Mouse (Mus musculus) limb, embryonic 12.5 days (tissue): ENCODE measurements around the gene Teddm1b. TPM values are rescaled to one million over a fixed set of nuclear protein-coding genes. Genes with fewer than 3 reads are reported as not detected.
"Not testable (repeated sequence)": the region's sequence is repeated elsewhere in the genome, so short reads cannot be mapped to it uniquely, and the experiment has no call there.

ENCODE experiments used
- ATAC-seq: fragments of 200-750 bp; cut with Nextera tagmentation; 2 replicates; pipeline ENCODE4 v1.8.0; 2017; ENCODE audit warnings: low read depth, moderate TSS enrichment; ENCODE audit not compliant: insufficient number of reproducible peaks, insufficient read depth, low FRiP score, low TSS enrichment
- H3K27ac ChIP-seq: fragments of 300-500 bp; sonication (generic); 2 replicates; pipeline ENCODE4 v1.5.1; 2016; ENCODE audit warnings: mild to moderate bottlenecking, moderate library complexity
- H3K27me3 ChIP-seq: fragments of 300-500 bp; sonication (generic); 2 replicates; pipeline ENCODE4 v1.6.1; 2016; ENCODE audit warnings: mild to moderate bottlenecking, moderate library complexity
- H3K36me3 ChIP-seq: fragments of 300-500 bp; sonication (generic); 2 replicates; pipeline ENCODE4 v1.6.1; 2016; ENCODE audit warnings: mild to moderate bottlenecking, moderate library complexity
- H3K4me1 ChIP-seq: fragments of 300-500 bp; sonication (generic); replicated peaks from 2 replicates; pipeline ENCODE4 v1.6.1; 2016
- H3K4me2 ChIP-seq: fragments of 300-500 bp; sonication (generic); 2 replicates; pipeline ENCODE4 v1.6.1; 2016; ENCODE audit warnings: mild to moderate bottlenecking, moderate library complexity
- H3K4me3 ChIP-seq: fragments of 300-500 bp; sonication (generic); replicated peaks from 2 replicates; pipeline ENCODE4 v1.5.1; 2016; ENCODE audit warnings: mild to moderate bottlenecking
- H3K9ac ChIP-seq: fragments of 300-500 bp; sonication (generic); replicated peaks from 2 replicates; pipeline ENCODE4 v1.6.1; 2016; ENCODE audit warnings: mild to moderate bottlenecking, moderate library complexity
- H3K9me3 ChIP-seq: fragments of 300-500 bp; sonication (generic); 2 replicates; pipeline ENCODE4 v1.6.1; 2016; ENCODE audit warnings: mild to moderate bottlenecking, moderate library complexity
- WGBS: fragments of 180-500 bp; shearing (Covaris S2); methylation state at CpG from one replicate; pipeline ENCODE4 v1.1.7; 2016; 5-methylcytosine and 5-hydroxymethylcytosine counted together
- polyA plus RNA-seq: library from polyadenylated mRNA; unstranded; fragments of >200 nt; fragmentation: Nextera tagmentation; extraction: Ambion mirVana; gene quantifications from 2 replicates; pipeline ENCODE4 v1.2.1, GENCODE M21; 2016

The Teddm1b gene
- 0.44 and 0.47 TPM in 2 replicates for polyA plus RNA-seq

DNA sequence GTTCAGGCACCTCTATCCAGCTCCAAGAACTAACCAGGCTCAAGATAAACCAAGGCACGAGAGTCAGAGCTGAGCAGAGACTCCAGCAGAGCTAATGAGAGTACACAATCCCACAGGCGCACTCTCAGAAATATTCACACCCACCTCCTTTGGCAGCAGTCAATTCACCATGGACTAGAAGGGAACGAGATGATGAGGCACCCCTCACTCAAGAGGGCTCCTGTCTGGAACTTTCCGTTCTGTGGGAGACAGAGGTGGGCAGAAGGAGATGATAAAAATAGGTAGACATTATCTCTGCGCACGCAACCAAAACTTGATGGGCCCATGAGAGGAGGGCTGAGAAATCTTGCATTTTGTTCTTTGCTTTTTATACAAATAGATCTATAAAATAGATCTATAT is at the start of gene Teddm1b:
Teddm1b (plus strand) TSS at position 301 of the 400 bp plus-strand sequence.
- Histone ChIP-seq H3K9ac (no peak within 1 kb of the TSS), H3K27me3 (no peaks in the 10 kb centered on the region), H3K27ac (no peak within 1 kb of the TSS), H3K4me1 (no peaks in the 10 kb centered on the region), H3K36me3 (no peaks in the 10 kb centered on the region), H3K4me2 (no peak within 1 kb of the TSS), H3K9me3 (no peaks in the 10 kb centered on the region), H3K4me3 (no peak within 1 kb of the TSS)
- ATAC-seq, result no peak
- 87% methylated on average over 6 of the region's 6 CpGs for WGBS

GRCm38 (mm10) chr1:153830746-153831145 is 43.4 kb upstream of the Teddm1b start:
- no peaks in the 10 kb centered on the region for H3K4me1 ChIP-seq
- no peaks in the 10 kb centered on the region for H3K9me3 ChIP-seq
- H3K36me3 ChIP-seq, result no peaks in the 10 kb centered on the region
- no peak overlapping the region for H3K27ac ChIP-seq
- no peak overlapping the region for H3K4me3 ChIP-seq
- 72% methylated on average over 4 of the region's 4 CpGs for WGBS
- H3K27me3 ChIP-seq, result no peaks in the 10 kb centered on the region
- ATAC-seq, result no peak
- no peak overlapping the region for H3K9ac ChIP-seq
- H3K4me2 ChIP-seq, result no peak overlapping the region

GRCm38 (mm10) chr1:153836036-153836435 is 38.1 kb upstream of the Teddm1b start:
- Histone ChIP-seq H3K9ac (no peak overlapping the region), H3K4me2 (no peak overlapping the region), H3K27ac (no peak overlapping the region), H3K4me1 (no peaks in the 10 kb centered on the region), H3K9me3 (no peaks in the 10 kb centered on the region), H3K36me3 (no peaks in the 10 kb centered on the region), H3K4me3 (no peak overlapping the region), H3K27me3 (no peaks in the 10 kb centered on the region)
- WGBS, result 79% methylated on average over 4 of the region's 4 CpGs
- ATAC-seq, result no peak

- H3K27ac ChIP-seq, result no peak overlapping the region
- no peak overlapping the region for H3K4me3 ChIP-seq
- no peaks in the 10 kb centered on the region for H3K9me3 ChIP-seq
- H3K9ac ChIP-seq, result no peak overlapping the region
- no peaks in the 10 kb centered on the region for H3K27me3 ChIP-seq
- H3K4me1 ChIP-seq, result no peaks in the 10 kb centered on the region
- no peak for ATAC-seq
- no peak overlapping the region for H3K4me2 ChIP-seq
- WGBS, result 84% methylated on average over 11 of the region's 11 CpGs
- H3K36me3 ChIP-seq, result no peaks in the 10 kb centered on the region
Measured at GRCm38 (mm10) chr1:153842121-153842740, 31.9 kb upstream of the Teddm1b start.

GRCm38 (mm10) chr1:153844042-153844441 is 30.1 kb upstream of the Teddm1b start, which contains the start of gene Rgsl1:
Gene Rgsl1, minus strand, starts transcription at chr1:153844142.
- no peak within 1 kb of the TSS for H3K4me3 ChIP-seq
- no peaks in the 10 kb centered on the region for H3K4me1 ChIP-seq
- no peaks in the 10 kb centered on the region for H3K9me3 ChIP-seq
- no peaks in the 10 kb centered on the region for H3K27me3 ChIP-seq
- WGBS, result 96% methylated on average over 8 of the region's 8 CpGs
- no peak for ATAC-seq
- H3K27ac ChIP-seq, result no peak within 1 kb of the TSS
- H3K36me3 ChIP-seq, result no peaks in the 10 kb centered on the region
- no peak within 1 kb of the TSS for H3K4me2 ChIP-seq
- no peak within 1 kb of the TSS for H3K9ac ChIP-seq

DNA sequence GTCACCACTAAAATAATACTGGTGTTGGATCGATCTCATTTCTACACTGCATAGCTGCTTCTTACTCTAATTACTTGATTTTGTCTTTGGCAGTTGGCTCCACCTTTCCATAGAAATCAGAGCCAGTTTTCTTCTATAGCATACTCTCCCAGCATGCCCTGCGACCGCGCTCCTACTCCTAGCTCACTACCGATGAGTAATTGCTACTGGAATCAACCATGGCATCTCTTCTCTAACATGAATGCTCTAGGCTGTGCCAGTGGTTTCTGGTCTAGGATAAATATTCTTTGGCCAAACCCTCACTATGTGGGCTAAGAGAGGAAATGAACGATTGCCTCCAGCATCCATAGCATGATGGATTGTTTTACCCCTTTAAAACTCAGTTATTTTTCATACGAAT is 27.7 kb upstream of the Teddm1b start:
- no peaks in the 10 kb centered on the region for H3K36me3 ChIP-seq
- H3K9me3 ChIP-seq, result no peaks in the 10 kb centered on the region
- no peak overlapping the region for H3K4me3 ChIP-seq
- no peak overlapping the region for H3K27ac ChIP-seq
- ATAC-seq, result no peak
- H3K9ac ChIP-seq, result no peak overlapping the region
- no peaks in the 10 kb centered on the region for H3K27me3 ChIP-seq
- H3K4me1 ChIP-seq, result no peaks in the 10 kb centered on the region; the same call in 1 of the 2 replicates
- 86% methylated on average over 7 of the region's 7 CpGs for WGBS
- H3K4me2 ChIP-seq, result no peak overlapping the region

DNA sequence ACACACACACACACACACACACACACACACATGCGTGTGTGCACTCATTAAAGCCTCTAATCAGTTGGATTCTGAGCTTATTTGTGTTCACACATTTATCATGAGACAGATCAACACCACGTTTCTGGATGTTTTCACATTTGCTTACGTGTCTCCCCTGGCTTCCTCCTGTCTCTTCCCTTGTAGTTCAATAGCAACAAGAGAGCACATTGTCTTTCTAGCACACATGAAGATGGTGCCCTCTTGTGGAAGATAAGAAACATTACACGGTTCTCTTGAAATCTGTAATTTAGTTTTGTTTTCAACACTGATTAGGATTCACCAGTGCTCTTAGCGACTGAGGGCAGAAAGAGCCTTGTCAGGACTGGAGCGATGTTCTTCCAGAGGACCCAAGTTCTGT is 27.3 kb upstream of the Teddm1b start:
- Histone ChIP-seq H3K4me1 (no peaks in the 10 kb centered on the region; the same call in 1 of the 2 replicates), H3K9me3 (no peaks in the 10 kb centered on the region), H3K27ac (no peak overlapping the region), H3K4me3 (no peak overlapping the region), H3K9ac (no peak overlapping the region), H3K4me2 (no peak overlapping the region), H3K27me3 (no peaks in the 10 kb centered on the region), H3K36me3 (no peaks in the 10 kb centered on the region)
- no peak for ATAC-seq
- WGBS, result 38% methylated on average over 6 of the region's 6 CpGs

DNA sequence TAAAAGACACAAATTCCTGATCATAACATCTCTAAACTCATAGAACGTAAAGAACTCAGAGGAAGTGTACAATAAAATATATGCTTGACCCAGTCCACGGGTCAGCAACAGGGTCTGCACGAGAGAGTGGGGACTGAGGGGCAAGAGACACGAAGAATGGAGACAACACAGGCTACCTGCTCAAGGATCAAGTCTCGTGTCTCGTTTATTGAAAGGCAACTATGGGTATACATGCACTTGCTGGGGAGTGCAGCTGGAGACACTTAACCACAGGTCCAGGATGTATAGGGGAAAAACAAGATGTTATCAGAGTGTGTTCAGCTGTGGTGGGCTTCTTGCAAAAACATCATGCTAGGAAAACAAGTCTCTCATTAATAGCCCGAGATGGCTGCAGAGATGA is 21.4 kb upstream of the Teddm1b start:
- H3K9me3 ChIP-seq, H3K4me3 ChIP-seq, H3K9ac ChIP-seq, H3K4me1 ChIP-seq, H3K36me3 ChIP-seq, ATAC-seq, H3K27ac ChIP-seq, H3K4me2 ChIP-seq, H3K27me3 ChIP-seq: not testable (repeated sequence)
- WGBS, result 80% methylated on average over 7 of the region's 7 CpGs

GRCm38 (mm10) chr1:153855946-153856345 is 18.2 kb upstream of the Teddm1b start:
- Histone ChIP-seq H3K4me3 (no peak overlapping the region), H3K27me3 (no peaks in the 10 kb centered on the region), H3K9ac (no peak overlapping the region), H3K4me1 (no peaks in the 10 kb centered on the region; the same call in 1 of the 2 replicates), H3K9me3 (no peaks in the 10 kb centered on the region), H3K27ac (no peak overlapping the region), H3K4me2 (no peak overlapping the region), H3K36me3 (no peaks in the 10 kb centered on the region)
- no peak for ATAC-seq
- WGBS, result 73% methylated on average over 8 of the region's 8 CpGs

DNA sequence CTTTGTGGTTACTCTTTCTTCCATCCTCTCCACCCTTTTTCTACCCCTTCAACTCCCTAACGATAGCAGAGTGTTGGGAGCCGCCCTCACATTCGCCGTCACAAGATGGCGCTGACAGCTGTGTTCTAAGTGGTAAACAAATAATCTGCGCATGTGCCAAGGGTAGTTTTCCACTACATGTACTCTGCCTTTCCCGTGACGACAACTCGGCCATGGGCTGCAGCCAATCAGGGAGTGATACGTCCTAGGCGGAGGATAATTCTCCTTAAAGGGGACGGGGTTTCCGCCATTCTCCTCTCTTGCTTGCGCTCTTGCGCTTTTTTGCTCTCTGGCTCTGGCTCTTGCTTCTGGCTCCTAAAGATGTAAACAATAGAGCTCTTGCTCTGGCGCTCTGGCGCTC is 6.2 kb downstream of the Teddm1b start:
- not testable (repeated sequence) for H3K27me3 ChIP-seq, H3K4me3 ChIP-seq, H3K9me3 ChIP-seq, ATAC-seq, H3K9ac ChIP-seq, H3K4me2 ChIP-seq, H3K4me1 ChIP-seq, H3K36me3 ChIP-seq, H3K27ac ChIP-seq
- 96% methylated on average over 17 of the region's 17 CpGs for WGBS

GRCm38 (mm10) chr1:153886024-153886633 is 12.0 kb downstream of the Teddm1b start:
- peaks cover 9% of the 10 kb centered on the region for H3K4me1 ChIP-seq
- 19% methylated on average over 17 of the region's 17 CpGs for WGBS
- H3K9me3 ChIP-seq, result no peaks in the 10 kb centered on the region
- no peaks in the 10 kb centered on the region for H3K27me3 ChIP-seq
- H3K4me2 ChIP-seq, result no peak overlapping the region
- no peak overlapping the region for H3K9ac ChIP-seq
- ATAC-seq, result 0 out of 2 replicates have a peak, but pooled peaks have one; percentile 47
- H3K4me3 ChIP-seq, result no peak overlapping the region
- H3K27ac ChIP-seq, result peak overlapping the region; percentile 23; the same call in 1 of the 2 replicates
- no peaks in the 10 kb centered on the region for H3K36me3 ChIP-seq

DNA sequence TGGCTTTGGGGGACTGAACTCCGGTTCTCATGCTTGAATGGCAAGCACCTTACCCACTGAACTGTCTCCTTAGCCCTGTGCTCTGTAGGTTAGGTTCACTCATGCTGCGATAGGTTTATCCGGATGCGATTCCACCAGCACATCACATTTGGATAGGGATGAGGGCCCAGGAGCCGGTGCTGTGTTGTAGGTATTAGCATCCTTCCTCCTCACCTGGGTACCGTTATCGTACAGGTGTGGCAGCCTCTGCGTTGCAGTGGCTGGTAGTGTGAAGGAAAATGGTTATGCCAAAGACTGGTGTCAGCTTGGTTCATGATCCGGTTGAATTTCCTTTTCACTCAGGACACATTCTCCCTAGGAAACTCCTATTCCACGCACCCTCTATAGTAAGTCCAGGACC is 16.0 kb downstream of the Teddm1b start:
- Histone ChIP-seq H3K9me3 (no peaks in the 10 kb centered on the region), H3K4me2 (no peak overlapping the region), H3K4me3 (no peak overlapping the region), H3K27me3 (0 out of 2 replicates have a peak, but pooled peaks cover 5% of the 10 kb centered on the region), H3K4me1 (peaks cover 12% of the 10 kb centered on the region), H3K27ac (no peak overlapping the region), H3K9ac (no peak overlapping the region), H3K36me3 (no peaks in the 10 kb centered on the region)
- 92% methylated on average over 10 of the region's 10 CpGs for WGBS
- no peak for ATAC-seq
